Mouse (Mus musculus) embryonic fibroblast, embryonic 13.5 days (primary cell): ENCODE data around the gene Snx12.

ENCODE experiments used
- CTCF ChIP-seq: IDR thresholded peaks from 2 replicates; pipeline ENCODE4 v1.5.1; 2011; ENCODE audit warnings: mild to moderate bottlenecking, control low read depth, low read length, moderate library complexity, borderline replicate concordance; ENCODE audit not compliant: insufficient read depth
- POLR2A ChIP-seq: IDR thresholded peaks from 2 replicates; pipeline ENCODE4 v1.6.1; 2011; ENCODE audit warnings: low read depth, mild to moderate bottlenecking, control low read depth, low read length, moderate library complexity

DNA sequence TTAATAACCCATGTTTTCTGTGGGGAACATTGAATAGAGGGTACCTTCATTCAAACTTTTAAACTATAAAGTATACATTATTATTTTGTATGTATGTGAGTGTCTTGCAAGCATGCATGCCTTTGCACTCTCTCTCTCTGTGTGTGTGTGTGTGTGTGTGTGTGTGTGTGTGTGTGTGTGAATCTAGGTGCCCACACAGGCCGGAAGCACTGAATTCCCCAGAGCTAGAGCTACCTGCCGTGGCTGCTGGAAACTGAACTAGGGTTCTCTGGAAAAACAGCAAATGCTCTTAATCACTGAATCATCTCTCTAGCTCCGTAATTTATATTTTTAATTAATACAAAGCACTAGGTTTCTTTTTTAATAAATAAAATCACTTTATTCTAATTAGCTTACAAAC, 59.1 kb downstream of the Snx12 start:
- TF ChIP-seq CTCF (no peak), POLR2A (no peak)
